Mouse (Mus musculus) neural tube, embryonic 13.5 days (tissue): ENCODE results near the gene Nos1ap. TPM values are rescaled to one million over a fixed set of nuclear protein-coding genes. Genes with fewer than 3 reads are reported as not detected.

ENCODE experiments used
- ATAC-seq: fragments of 200-750 bp; cut with Nextera tagmentation; 2 replicates; pipeline ENCODE4 v1.8.0; 2017; ENCODE audit warnings: low read depth, mild to moderate bottlenecking, moderate TSS enrichment, moderate library complexity
- H3K27ac ChIP-seq: fragments of 300-500 bp; sonication (generic); replicated peaks from 2 replicates; pipeline ENCODE4 v1.5.1; 2015; ENCODE audit warnings: moderate library complexity, mild to moderate bottlenecking, inconsistent platforms
- H3K27me3 ChIP-seq: fragments of 300-500 bp; sonication (generic); 2 replicates; pipeline ENCODE4 v1.6.1; 2015; ENCODE audit warnings: mild to moderate bottlenecking, inconsistent platforms
- H3K36me3 ChIP-seq: fragments of 300-500 bp; sonication (generic); 2 replicates; pipeline ENCODE4 v1.6.1; 2015; ENCODE audit warnings: mild to moderate bottlenecking, inconsistent platforms
- H3K4me1 ChIP-seq: fragments of 300-500 bp; sonication (generic); replicated peaks from 2 replicates; pipeline ENCODE4 v1.6.1; 2015; ENCODE audit warnings: inconsistent platforms
- H3K4me2 ChIP-seq: fragments of 300-500 bp; sonication (generic); 2 replicates; pipeline ENCODE4 v1.6.1; 2015; ENCODE audit warnings: inconsistent platforms, mild to moderate bottlenecking, moderate library complexity
- H3K4me3 ChIP-seq: fragments of 300-500 bp; sonication (generic); 2 replicates; pipeline ENCODE4 v1.5.1; 2015; ENCODE audit warnings: mild to moderate bottlenecking, inconsistent platforms
- H3K9ac ChIP-seq: fragments of 300-500 bp; sonication (generic); 2 replicates; pipeline ENCODE4 v1.6.1; 2015; ENCODE audit warnings: moderate library complexity, mild to moderate bottlenecking, inconsistent platforms
- H3K9me3 ChIP-seq: fragments of 300-500 bp; sonication (generic); 2 replicates; pipeline ENCODE4 v1.6.1; 2016; ENCODE audit warnings: inconsistent platforms
- WGBS: fragments of 180-500 bp; shearing (Covaris S2); methylation state at CpG from one replicate; pipeline ENCODE4 v1.1.7; 2015; 5-methylcytosine and 5-hydroxymethylcytosine counted together
- polyA plus RNA-seq: library from polyadenylated mRNA; unstranded; fragments of >200 nt; fragmentation: Nextera tagmentation; extraction: Ambion mirVana; gene quantifications from 2 replicates; pipeline ENCODE4 v1.2.1, GENCODE M21; 2015

The Nos1ap gene
- polyA plus RNA-seq, 1 experiment from 2014 or later, result 17.6 TPM

GRCm38 (mm10) chr1:170473460-170473859 lies 116.2 kb downstream of the Nos1ap start:
- H3K4me3 ChIP-seq, result no peak overlapping the region
- no peak overlapping the region for H3K4me2 ChIP-seq
- no peak for ATAC-seq
- 84% methylated on average over 6 of the region's 6 CpGs for WGBS
- no peak overlapping the region for H3K9ac ChIP-seq
- no peaks in the 10 kb centered on the region for H3K36me3 ChIP-seq
- H3K9me3 ChIP-seq, result no peaks in the 10 kb centered on the region
- H3K4me1 ChIP-seq, result peaks cover 20% of the 10 kb centered on the region
- no peaks in the 10 kb centered on the region for H3K27me3 ChIP-seq
- H3K27ac ChIP-seq, result no peak overlapping the region

- Histone ChIP-seq H3K9ac (no peak overlapping the region), H3K4me2 (no peak overlapping the region), H3K4me1 (peaks cover 14% of the 10 kb centered on the region), H3K36me3 (no peaks in the 10 kb centered on the region), H3K9me3 (no peaks in the 10 kb centered on the region), H3K4me3 (no peak overlapping the region), H3K27ac (no peak overlapping the region), H3K27me3 (no peaks in the 10 kb centered on the region)
- no peak for ATAC-seq
These were observed 116.8 kb downstream of the Nos1ap start for GRCm38 (mm10) chr1:170472861-170473260.

- H3K27ac ChIP-seq, result no peak overlapping the region
These were observed 123.3 kb downstream of the Nos1ap start for GRCm38 (mm10) chr1:170466099-170467009.

GRCm38 (mm10) chr1:170462140-170462539 lies 127.5 kb downstream of the Nos1ap start:
- H3K9me3 ChIP-seq, result no peaks in the 10 kb centered on the region
- no peaks in the 10 kb centered on the region for H3K36me3 ChIP-seq
- peaks cover 24% of the 10 kb centered on the region; the same call in 1 of the 2 replicates for H3K4me1 ChIP-seq
- no peak overlapping the region for H3K9ac ChIP-seq
- no peak overlapping the region for H3K4me3 ChIP-seq
- ATAC-seq, result no peak
- no peaks in the 10 kb centered on the region for H3K27me3 ChIP-seq
- no peak overlapping the region for H3K27ac ChIP-seq
- H3K4me2 ChIP-seq, result no peak overlapping the region
- WGBS, result 67% methylated on average over 1 of the region's 1 CpGs

More at GRCm38 (mm10) chr1:170466099-170467009, 123.3 kb downstream of the Nos1ap start:
- Histone ChIP-seq H3K4me1 (peaks cover 13% of the 10 kb centered on the region; the same call in 1 of the 2 replicates), H3K27me3 (no peaks in the 10 kb centered on the region), H3K36me3 (no peaks in the 10 kb centered on the region), H3K9me3 (no peaks in the 10 kb centered on the region), H3K9ac (no peak overlapping the region), H3K4me2 (no peak overlapping the region), H3K4me3 (no peak overlapping the region)
- WGBS, result 78% methylated on average over 6 of the region's 6 CpGs
- ATAC-seq, result peak; percentile 48; the same call in 1 of the 2 replicates

GRCm38 (mm10) chr1:170459896-170460602 lies 129.6 kb downstream of the Nos1ap start:
- no peak overlapping the region for H3K9ac ChIP-seq
- 41% methylated on average over 5 of the region's 5 CpGs for WGBS
- peak; percentile 62; the same call in 1 of the 2 replicates for ATAC-seq

GRCm38 (mm10) chr1:170457673-170458072 lies 132.0 kb downstream of the Nos1ap start:
- 69% methylated on average over 4 of the region's 4 CpGs for WGBS
- peaks cover 40% of the 10 kb centered on the region for H3K4me1 ChIP-seq
- no peaks in the 10 kb centered on the region for H3K9me3 ChIP-seq
- H3K27me3 ChIP-seq, result no peaks in the 10 kb centered on the region
- no peak overlapping the region for H3K27ac ChIP-seq
- no peak overlapping the region for H3K4me3 ChIP-seq
- no peaks in the 10 kb centered on the region for H3K36me3 ChIP-seq
- ATAC-seq, result no peak
- no peak overlapping the region for H3K9ac ChIP-seq
- no peak overlapping the region for H3K4me2 ChIP-seq

More at GRCm38 (mm10) chr1:170459896-170460602, 129.6 kb downstream of the Nos1ap start:
- Histone ChIP-seq H3K27ac (no peak overlapping the region), H3K4me1 (peaks cover 29% of the 10 kb centered on the region), H3K27me3 (no peaks in the 10 kb centered on the region), H3K4me3 (no peak overlapping the region), H3K4me2 (no peak overlapping the region), H3K9me3 (no peaks in the 10 kb centered on the region), H3K36me3 (no peaks in the 10 kb centered on the region)

GRCm38 (mm10) chr1:170455910-170456700 lies 133.6 kb downstream of the Nos1ap start:
- peak; percentile 59 for ATAC-seq
- no peaks in the 10 kb centered on the region for H3K36me3 ChIP-seq
- H3K4me2 ChIP-seq, result no peak overlapping the region
- no peaks in the 10 kb centered on the region for H3K27me3 ChIP-seq
- H3K27ac ChIP-seq, result peak overlapping the region; percentile 59
- no peak overlapping the region for H3K9ac ChIP-seq
- peaks cover 43% of the 10 kb centered on the region for H3K4me1 ChIP-seq
- H3K9me3 ChIP-seq, result no peaks in the 10 kb centered on the region
- H3K4me3 ChIP-seq, result no peak overlapping the region
- WGBS, result 64% methylated on average over 14 of the region's 14 CpGs

- Histone ChIP-seq H3K27ac (peak overlapping the region; percentile 59), H3K4me2 (no peak overlapping the region), H3K27me3 (peaks cover 3% of the 10 kb centered on the region; the same call in 1 of the 2 replicates), H3K9ac (no peak overlapping the region), H3K9me3 (no peaks in the 10 kb centered on the region), H3K4me1 (peaks cover 40% of the 10 kb centered on the region), H3K4me3 (no peak overlapping the region), H3K36me3 (no peaks in the 10 kb centered on the region)
- WGBS, result 96% methylated on average over 3 of the region's 3 CpGs
- ATAC-seq, result no peak
These were observed 134.3 kb downstream of the Nos1ap start for GRCm38 (mm10) chr1:170455387-170455786.

- Histone ChIP-seq H3K27me3 (peaks cover 15% of the 10 kb centered on the region; the same call in 1 of the 2 replicates), H3K4me1 (peaks cover 45% of the 10 kb centered on the region), H3K4me2 (no peak overlapping the region), H3K9me3 (no peaks in the 10 kb centered on the region), H3K9ac (no peak overlapping the region), H3K27ac (no peak overlapping the region), H3K4me3 (no peak overlapping the region), H3K36me3 (no peaks in the 10 kb centered on the region)
- WGBS, result 32% methylated on average over 3 of the region's 3 CpGs
- ATAC-seq, result no peak
These were observed 136.2 kb downstream of the Nos1ap start for GRCm38 (mm10) chr1:170453455-170453854.

- 6% methylated on average over 2 of the region's 2 CpGs for WGBS
- H3K27ac ChIP-seq, result no peak overlapping the region
- H3K4me2 ChIP-seq, result no peak overlapping the region
- H3K27me3 ChIP-seq, result peaks cover 36% of the 10 kb centered on the region
- H3K4me1 ChIP-seq, result peaks cover 26% of the 10 kb centered on the region
- no peaks in the 10 kb centered on the region for H3K9me3 ChIP-seq
- peak; percentile 68 for ATAC-seq
- H3K36me3 ChIP-seq, result no peaks in the 10 kb centered on the region
- no peak overlapping the region for H3K9ac ChIP-seq
- H3K4me3 ChIP-seq, result no peak overlapping the region
These were observed 141.4 kb downstream of the Nos1ap start for GRCm38 (mm10) chr1:170448244-170448643.

- ATAC-seq, result no peak
- H3K9ac ChIP-seq, result no peak overlapping the region
- 77% methylated on average over 3 of the region's 3 CpGs for WGBS
These were observed 144.2 kb downstream of the Nos1ap start for GRCm38 (mm10) chr1:170445458-170445857.

More at GRCm38 (mm10) chr1:170445458-170445857, 144.2 kb downstream of the Nos1ap start:
- Histone ChIP-seq H3K27me3 (peaks cover 33% of the 10 kb centered on the region), H3K27ac (no peak overlapping the region), H3K4me2 (no peak overlapping the region), H3K4me3 (no peak overlapping the region), H3K36me3 (no peaks in the 10 kb centered on the region), H3K4me1 (peaks cover 18% of the 10 kb centered on the region), H3K9me3 (no peaks in the 10 kb centered on the region)
